Mouse (Mus musculus) frontal cortex, postnatal 14 days (tissue): ENCODE measurements around the gene Dcaf7.
"Not testable (repeated sequence)": the region's sequence is repeated elsewhere in the genome, so short reads cannot be mapped to it uniquely, and the experiment has no call there.

Source experiments
- DNase-seq, 2 experiments: peaks; one replicate each; pipeline ENCODE4 v3.0.0; 2022; ENCODE audit warnings: low spot score in 2 of 2

The Dcaf7 gene

GRCm38 (mm10) chr11:106045256-106045655, 8.6 kb downstream of the Dcaf7 start:
- DNase-seq: no peak

DNA sequence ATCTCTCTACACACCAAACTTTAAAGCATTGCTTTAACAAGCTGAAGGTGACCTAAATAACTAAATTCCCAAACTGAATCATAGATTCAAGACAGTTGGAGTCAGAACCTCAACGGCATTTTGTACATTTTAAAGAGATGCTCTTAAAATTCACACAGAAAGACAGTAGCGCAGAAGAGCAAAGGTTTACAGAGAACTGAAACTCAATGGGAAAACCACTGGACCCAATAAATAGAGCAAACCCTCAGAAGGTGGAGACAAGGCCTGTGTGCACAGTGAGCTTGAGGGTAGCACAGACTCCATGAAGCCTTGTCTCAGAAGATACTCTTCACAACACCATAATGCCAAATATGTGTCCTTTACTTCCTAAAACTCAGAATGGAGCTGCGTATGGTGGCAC, 9.1 kb downstream of the Dcaf7 start:
- no peak for DNase-seq

- no peak for DNase-seq
Observed at GRCm38 (mm10) chr11:106046584-106046983, 9.9 kb downstream of the Dcaf7 start.

DNA sequence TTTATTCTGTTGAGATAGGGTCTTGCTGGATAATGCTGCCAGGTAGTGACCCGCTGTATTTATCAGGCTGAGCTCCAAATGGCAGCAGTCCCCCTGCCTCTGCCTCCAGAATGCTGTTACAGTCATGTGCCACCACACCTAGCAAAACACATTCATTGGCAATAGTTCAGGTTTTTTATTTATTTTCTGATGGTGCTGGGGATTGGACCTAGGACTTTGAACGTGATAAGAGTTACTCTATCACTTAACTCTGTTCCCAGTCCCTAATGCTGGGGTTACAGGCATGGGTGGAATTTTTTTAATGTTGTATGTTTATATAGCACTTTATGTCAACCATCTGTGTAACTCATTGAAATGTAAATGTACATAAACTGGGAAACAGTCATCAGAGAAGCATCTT, 17.2 kb downstream of the Dcaf7 start:
- DNase-seq: no peak

DNA sequence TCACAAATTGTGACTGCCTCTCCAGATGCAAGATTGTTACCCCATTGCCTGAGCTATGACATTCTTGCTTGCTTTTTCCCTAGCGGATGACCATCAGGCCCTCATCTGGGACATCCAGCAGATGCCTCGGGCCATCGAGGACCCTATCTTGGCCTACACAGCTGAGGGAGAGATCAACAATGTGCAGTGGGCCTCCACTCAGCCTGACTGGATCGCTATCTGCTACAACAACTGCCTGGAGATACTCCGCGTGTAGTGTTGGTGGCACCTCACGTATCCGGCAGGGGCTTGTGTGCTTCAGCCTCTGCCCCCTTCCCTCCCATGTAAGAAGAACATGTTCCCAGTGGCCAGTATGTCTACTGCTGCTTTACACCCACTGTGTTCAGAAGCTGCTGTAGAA, 17.9 kb downstream of the Dcaf7 start:
- DNase-seq: no peak

- DNase-seq: no peak
Observed at GRCm38 (mm10) chr11:106055341-106055740, 18.7 kb downstream of the Dcaf7 start.

- no peak for DNase-seq
Observed at GRCm38 (mm10) chr11:106056819-106057491, 20.3 kb downstream of the Dcaf7 start.

GRCm38 (mm10) chr11:106058020-106058419, 21.3 kb downstream of the Dcaf7 start:
- no peak for DNase-seq

- no peak for DNase-seq
Observed at GRCm38 (mm10) chr11:106060549-106060948, 23.9 kb downstream of the Dcaf7 start.

- DNase-seq: no peak
Observed at GRCm38 (mm10) chr11:106061311-106061710, 24.6 kb downstream of the Dcaf7 start.

- no peak for DNase-seq
Observed at GRCm38 (mm10) chr11:106063756-106064155, 27.1 kb downstream of the Dcaf7 start.

DNA sequence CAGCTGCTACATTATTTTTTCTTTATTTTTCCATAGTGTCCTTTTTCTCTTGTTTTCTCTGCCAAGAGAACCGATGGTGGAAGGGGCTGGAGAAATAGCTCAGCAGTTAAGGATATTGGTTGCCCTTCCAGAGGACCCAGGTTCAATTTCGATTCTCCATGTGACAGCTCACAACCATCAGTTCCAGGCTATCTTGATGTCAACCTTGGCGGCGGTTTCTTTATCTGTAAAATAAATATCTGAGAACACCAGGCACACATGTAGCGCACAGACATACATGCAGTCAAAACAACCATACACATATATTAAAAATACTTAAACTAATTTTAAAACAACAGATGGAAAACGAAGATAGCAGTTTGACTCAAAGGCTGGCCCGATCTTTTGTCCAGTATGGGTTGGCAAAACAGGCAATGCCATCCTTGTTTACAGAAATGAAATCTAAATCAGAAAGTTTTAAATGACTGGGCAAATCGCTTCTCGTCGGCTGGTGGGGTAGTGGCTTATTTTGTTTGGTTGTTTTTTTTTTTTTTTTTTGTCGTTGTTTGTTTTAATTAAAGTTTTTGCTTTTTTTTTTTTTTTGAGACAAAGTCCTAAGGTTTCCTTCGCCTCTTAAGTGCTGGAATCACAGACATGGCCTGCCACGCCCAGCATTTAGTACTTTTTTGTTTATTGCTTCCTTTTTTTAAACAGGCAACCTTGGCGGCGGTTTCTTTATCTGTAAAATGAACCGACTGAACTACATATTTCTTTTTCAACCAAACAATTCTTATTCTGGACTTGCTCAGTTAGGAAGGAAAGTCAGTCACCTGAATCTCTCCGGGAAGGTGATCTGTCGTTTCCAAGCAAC, 28.6 kb downstream of the Dcaf7 start:
- no peak for DNase-seq

GRCm38 (mm10) chr11:106065923-106066571, 29.4 kb downstream of the Dcaf7 start, which contains the start of gene Taco1:
Gene Taco1 (plus strand): TSS chr11:106066061.
- peak; percentile 90 to 94 for DNase-seq

DNA sequence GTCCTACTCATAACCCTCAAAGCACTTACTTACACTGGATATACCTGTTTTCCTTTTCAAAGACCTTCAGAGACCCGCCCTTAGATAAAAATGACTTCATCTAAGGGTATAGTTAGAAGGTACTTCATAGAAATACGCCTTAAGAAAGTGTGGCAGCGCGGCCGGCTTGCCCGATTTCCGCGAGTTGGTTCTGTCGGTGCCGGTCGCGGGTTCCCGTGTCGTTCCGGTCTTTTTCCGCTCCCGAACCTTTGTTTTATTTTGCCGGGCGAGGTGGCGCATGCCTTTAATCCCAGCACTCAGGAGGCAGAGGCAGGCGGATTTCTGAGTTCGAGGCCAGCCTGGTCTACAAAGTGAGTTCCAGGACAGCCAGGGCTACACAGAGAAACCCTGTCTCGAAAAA, 29.9 kb downstream of the Dcaf7 start:
- not testable (repeated sequence) for DNase-seq

DNA sequence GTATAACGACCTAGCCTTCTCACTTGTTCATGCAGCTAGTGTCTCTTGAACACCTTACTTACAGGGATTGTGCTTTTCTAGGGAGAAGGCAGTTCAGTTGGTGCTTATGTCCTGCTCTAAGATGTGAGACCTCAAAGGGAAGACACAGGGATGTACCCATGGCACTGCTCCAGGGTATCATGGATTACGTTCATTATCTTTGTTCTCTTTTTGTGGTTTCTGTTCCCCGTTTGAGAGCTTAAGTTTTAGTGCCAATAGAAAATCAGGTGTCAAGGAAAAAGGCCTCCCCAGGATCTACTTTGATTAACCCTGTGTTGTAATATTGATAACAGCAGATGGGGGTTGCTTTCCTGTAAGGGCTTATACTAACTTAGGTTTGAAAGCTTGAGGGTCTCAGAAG, 37.1 kb downstream of the Dcaf7 start:
- DNase-seq: no peak

DNA sequence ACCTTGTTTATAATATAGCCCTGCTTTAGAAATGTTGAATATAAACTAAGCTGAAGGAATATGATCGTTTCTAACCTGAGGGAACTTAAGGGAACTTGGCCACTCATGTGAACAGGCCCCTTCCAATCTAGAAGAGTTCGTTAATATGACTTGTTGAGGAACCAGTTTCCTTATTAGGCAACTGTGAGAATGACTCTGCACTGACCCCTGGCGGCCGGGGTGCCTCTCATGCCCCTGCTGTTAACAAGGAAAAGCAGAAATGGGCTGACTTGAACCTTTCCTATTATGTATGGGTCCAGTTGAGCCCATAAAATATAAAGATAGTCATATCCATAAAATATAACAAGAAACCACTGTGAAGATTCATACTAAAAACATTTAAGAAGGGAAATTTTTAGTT, 39.6 kb downstream of the Dcaf7 start:
- DNase-seq: peak in 1 of 2 experiments; percentile 24

DNA sequence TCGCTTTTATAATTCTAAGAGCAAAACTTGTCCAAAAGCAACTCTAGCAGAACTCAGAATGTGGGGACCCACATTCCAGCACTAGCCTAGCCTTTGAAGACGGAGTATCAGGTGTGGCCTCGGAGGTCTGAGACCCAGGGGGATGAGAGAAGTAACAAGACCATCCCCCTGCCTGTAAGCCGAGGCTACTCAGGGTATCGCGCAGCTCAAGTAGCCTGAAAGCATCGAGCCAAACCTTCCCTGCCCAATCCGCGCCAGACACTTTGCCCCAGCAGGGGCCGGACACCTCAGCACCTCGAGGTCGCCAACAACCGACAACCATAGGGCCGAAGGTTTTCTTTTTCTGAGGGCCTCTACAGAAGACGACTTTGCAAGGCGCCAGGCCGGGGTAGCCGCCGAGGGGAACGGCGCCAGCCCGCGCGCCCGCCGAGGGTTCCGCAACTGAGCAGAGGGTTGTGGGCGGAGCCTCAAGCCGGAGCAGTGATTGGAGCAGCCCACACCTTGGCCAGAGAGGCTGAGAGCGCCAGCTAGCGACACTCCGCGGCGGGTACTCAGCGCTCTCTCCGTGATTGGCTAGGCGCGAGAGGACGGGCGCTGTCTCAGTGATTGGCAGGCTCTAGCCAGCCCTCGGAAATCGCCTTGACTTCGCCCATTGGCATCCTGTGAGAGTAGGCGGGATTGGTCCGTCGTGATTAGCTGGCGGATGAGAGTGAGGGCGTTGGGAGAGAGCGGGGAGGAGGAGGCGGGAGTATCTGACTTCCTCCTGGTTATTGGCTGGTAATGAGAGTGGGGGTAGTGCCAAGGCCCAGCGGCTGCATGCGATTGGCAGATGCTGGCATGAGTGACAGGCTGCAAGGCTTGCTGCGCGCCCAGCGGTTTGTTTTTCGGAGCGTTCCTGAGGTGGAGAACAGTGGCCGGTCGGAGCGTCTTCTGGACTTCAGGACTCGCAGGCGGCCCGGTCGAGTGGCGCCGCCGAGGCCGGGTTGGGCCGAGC, 47.3 kb downstream of the Dcaf7 start, which contains the start of gene Map3k3:
Gene Map3k3 (plus strand): TSS at position 906 of the 994 bp plus-strand sequence.
- DNase-seq: peak; percentile 99 to 100

DNA sequence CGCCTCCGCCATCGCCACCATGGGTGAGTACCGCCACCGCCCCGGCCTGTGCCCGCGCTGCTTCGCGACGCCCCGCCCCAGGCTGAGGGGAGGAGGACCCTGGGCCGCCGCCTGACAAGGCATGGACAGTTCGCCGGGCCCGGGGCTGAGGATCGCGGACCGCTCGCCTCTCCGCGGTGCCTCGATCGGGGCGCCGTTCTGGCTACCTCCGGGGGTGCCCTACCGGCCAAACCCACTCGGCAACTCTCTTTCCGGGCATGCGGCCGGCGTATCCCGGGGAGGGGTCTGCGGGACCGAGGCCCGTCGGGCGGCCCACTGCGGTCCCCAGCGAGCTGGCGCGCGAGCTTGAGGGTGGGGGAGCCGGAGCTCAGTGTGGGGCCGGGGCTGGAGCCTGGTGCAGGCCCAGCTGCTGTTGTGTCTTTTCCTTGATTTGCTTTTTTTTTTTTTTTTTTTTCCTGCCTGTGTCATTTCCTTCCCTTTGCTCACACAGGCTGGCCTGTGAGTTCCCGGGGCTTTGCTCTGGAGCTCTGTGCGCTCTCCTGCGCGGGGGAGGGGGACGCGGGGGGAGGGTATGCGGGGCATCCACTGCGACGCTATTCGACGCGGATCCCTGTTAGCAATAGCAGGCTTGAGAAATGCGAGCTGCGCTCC, 48.4 kb downstream of the Dcaf7 start:
- peak; percentile 48 to 53 for DNase-seq

- DNase-seq: no peak
Observed at GRCm38 (mm10) chr11:106098223-106098622, 61.6 kb downstream of the Dcaf7 start.

- no peak for DNase-seq
Observed at GRCm38 (mm10) chr11:106102866-106103265, 66.2 kb downstream of the Dcaf7 start.
